Mouse (Mus musculus): ENCODE data around the gene Lipa. TPM values are rescaled to one million over a fixed set of nuclear protein-coding genes. Genes with fewer than 3 reads are reported as not detected.

The Lipa gene
- polyA plus RNA-seq, 1 experiment from 2014 or later, result 33.4 TPM

DNA sequence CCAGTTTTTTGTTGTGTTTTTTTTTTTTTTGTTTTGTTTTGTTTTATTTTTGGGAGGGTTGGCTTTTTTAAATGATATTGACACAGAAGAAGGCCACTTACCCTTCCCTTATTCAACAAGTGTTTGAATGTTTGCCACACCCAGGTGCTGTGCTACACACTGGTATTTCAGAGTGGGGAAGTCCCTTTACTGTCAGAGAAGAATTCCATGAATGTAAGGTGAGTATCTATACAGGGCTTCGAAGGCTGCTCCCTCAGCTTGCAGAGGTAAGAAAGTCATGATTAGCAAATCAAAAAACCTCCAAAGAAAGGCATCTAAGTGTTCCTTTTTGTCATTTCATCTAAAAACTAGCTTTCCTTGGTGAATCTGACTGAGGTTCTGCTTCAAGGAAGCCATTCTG lies 78.4 kb downstream of the Lipa start:
- Histone ChIP-seq H3K9me3 (replicated peaks) (no peaks in the 10 kb centered on the region), H3K36me3 (no peaks in the 10 kb centered on the region), H3K27ac (no peak overlapping the region), H3K4me2 (no peak overlapping the region), H3K4me3 (no peak overlapping the region), H3K4me1 (no peaks in the 10 kb centered on the region), H3K27me3 (replicated peaks) (no peaks in the 10 kb centered on the region), H3K9ac (no peak overlapping the region)
- 72% methylated on average over 1 of the region's 1 CpGs for WGBS (ENCODE audit: insufficient replicate concordance)
- no peak for ATAC-seq

GRCm38 (mm10) chr19:34445410-34446012 lies 81.8 kb downstream of the Lipa start:
- H3K9me3 ChIP-seq (replicated peaks), result no peaks in the 10 kb centered on the region
- no peak overlapping the region for H3K9ac ChIP-seq
- no peak overlapping the region for H3K4me2 ChIP-seq
- no peaks in the 10 kb centered on the region for H3K36me3 ChIP-seq
- 53% methylated on average over 4 of the region's 4 CpGs for WGBS (ENCODE audit: insufficient replicate concordance)
- H3K4me3 ChIP-seq, result no peak overlapping the region
- no peak overlapping the region for H3K27ac ChIP-seq
- H3K4me1 ChIP-seq, result 0 out of 2 replicates have a peak, but pooled peaks cover 3% of the 10 kb centered on the region
- ATAC-seq, result no peak
- no peaks in the 10 kb centered on the region for H3K27me3 ChIP-seq (replicated peaks)

GRCm38 (mm10) chr19:34444785-34445184 lies 82.5 kb downstream of the Lipa start:
- Histone ChIP-seq H3K9ac (no peak overlapping the region), H3K4me2 (no peak overlapping the region), H3K4me3 (no peak overlapping the region), H3K27ac (no peak overlapping the region), H3K4me1 (0 out of 2 replicates have a peak, but pooled peaks cover 3% of the 10 kb centered on the region), H3K27me3 (replicated peaks) (no peaks in the 10 kb centered on the region), H3K9me3 (replicated peaks) (no peaks in the 10 kb centered on the region), H3K36me3 (no peaks in the 10 kb centered on the region)
- no peak for ATAC-seq
- 41% methylated on average over 3 of the region's 3 CpGs for WGBS (ENCODE audit: insufficient replicate concordance)

Other genes starting within 250 kb of the Lipa start
- gene Fas, start 236.8 kb downstream of the Lipa start, polyA plus RNA-seq (2016; fragmentation: Nextera tagmentation; extraction: Ambion mirVana), result 0.74 and 1.4 TPM in 2 replicates
- gene Ch25h, start 52.3 kb downstream of the Lipa start, polyA plus RNA-seq (2016; fragmentation: Nextera tagmentation; extraction: Ambion mirVana), result 0.43 and 0.97 TPM in 2 replicates
- 2.9 and 3.1 TPM in 2 replicates for gene Ifit2, start 23.2 kb upstream of the Lipa start, polyA plus RNA-seq (2016; fragmentation: Nextera tagmentation; extraction: Ambion mirVana)
- gene Ifit3, start 56.1 kb upstream of the Lipa start, polyA plus RNA-seq (2016; fragmentation: Nextera tagmentation; extraction: Ambion mirVana), result 0.60 and 0.69 TPM in 2 replicates
- 0.07 and 0.08 TPM in 2 replicates for gene Ifit1bl1, start 74.5 kb upstream of the Lipa start, polyA plus RNA-seq (2016; fragmentation: Nextera tagmentation; extraction: Ambion mirVana)
- 0.14 TPM in 1 of 2 replicates, not detected in the other for gene Ifit3b, start 80.5 kb upstream of the Lipa start, polyA plus RNA-seq (2016; fragmentation: Nextera tagmentation; extraction: Ambion mirVana)
- not detected in 2 replicates for gene Ifit1bl2, start 113.3 kb upstream of the Lipa start, polyA plus RNA-seq (2016; fragmentation: Nextera tagmentation; extraction: Ambion mirVana)
- 0.26 and 0.51 TPM in 2 replicates for gene Ifit1, start 113.4 kb upstream of the Lipa start, polyA plus RNA-seq (2016; fragmentation: Nextera tagmentation; extraction: Ambion mirVana)
- 10.9 and 11.7 TPM in 2 replicates for gene Slc16a12, start 219.8 kb upstream of the Lipa start, polyA plus RNA-seq (2016; fragmentation: Nextera tagmentation; extraction: Ambion mirVana)